Mouse (Mus musculus) bone marrow macrophage, adult 2 months (primary cell): ENCODE data around the gene Folr2. TPM values are rescaled to one million over a fixed set of nuclear protein-coding genes. Genes with fewer than 3 reads are reported as not detected.
A peak's percentile ranks its signal among the peaks of the same experiment; 100 is the strongest.

Source experiments
- H3K27ac ChIP-seq: 2 replicates; pipeline ENCODE4 v1.5.1; 2012; ENCODE audit warnings: low read depth, low read length; ENCODE audit not compliant: insufficient read depth
- H3K4me1 ChIP-seq: 2 replicates; pipeline ENCODE4 v1.6.1; 2012; ENCODE audit warnings: low read length; ENCODE audit not compliant: control insufficient read depth, insufficient read depth
- H3K4me3 ChIP-seq: 2 replicates; pipeline ENCODE4 v1.5.1; 2012; ENCODE audit warnings: mild to moderate bottlenecking, low read length, moderate library complexity; ENCODE audit not compliant: insufficient read depth
- CTCF ChIP-seq: IDR thresholded peaks from 2 replicates; pipeline ENCODE4 v1.5.1; 2012; ENCODE audit warnings: low read depth, mild to moderate bottlenecking, low read length, moderate library complexity
- POLR2A ChIP-seq: IDR thresholded peaks from 2 replicates; pipeline ENCODE4 v1.6.1; 2012; ENCODE audit warnings: mild to moderate bottlenecking, low read depth, low read length, borderline replicate concordance
- polyA plus RNA-seq: library from polyadenylated mRNA; stranded (reverse); fragments of >200 nt; gene quantifications from 2 replicates; pipeline ENCODE4 v1.2.4, GENCODE M21; 2012; ENCODE audit not compliant: missing spikeins, insufficient read depth, insufficient read length

Folr2 gene
- polyA plus RNA-seq, 1 experiment, result 471 TPM

GRCm38 (mm10) chr7:101837606-101838471 is 19.2 kb downstream of the Folr2 start, which contains the start of gene Inppl1:
Inppl1 (minus strand) TSS chr7:101838229.
- peak within 1 kb of the TSS; percentile 86 for H3K27ac ChIP-seq
- H3K4me1 ChIP-seq, result peaks cover 32% of the 10 kb centered on the region
- no peak for TF ChIP-seq POLR2A
- TF ChIP-seq CTCF, result no peak
- H3K4me3 ChIP-seq, result peak within 1 kb of the TSS; percentile 70

DNA sequence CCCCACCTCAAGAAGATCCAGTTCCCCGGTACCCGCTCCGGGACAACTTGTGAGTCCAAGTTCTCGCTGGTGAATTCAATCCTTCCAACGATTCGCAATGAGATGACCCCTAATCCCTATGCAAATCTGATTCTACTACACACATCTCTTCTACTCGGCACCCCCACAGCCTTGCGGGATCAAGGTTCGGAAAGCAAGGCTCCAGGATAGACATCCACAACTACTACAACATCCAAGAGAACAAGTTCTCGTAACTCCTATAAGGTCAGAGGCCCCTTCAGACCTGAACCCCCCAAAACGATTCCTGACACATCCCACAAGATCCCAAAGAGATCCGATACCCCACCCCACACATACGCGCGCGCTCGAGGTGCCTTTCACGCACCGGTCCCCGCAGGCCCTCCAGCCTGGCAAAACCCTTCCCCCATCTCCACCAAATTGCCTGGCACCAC is 19.8 kb downstream of the Folr2 start:
- H3K4me3 ChIP-seq, result peak overlapping the region; percentile 70
- H3K27ac ChIP-seq, result peak overlapping the region; percentile 86
- no peak for TF ChIP-seq POLR2A
- TF ChIP-seq CTCF, result no peak
- H3K4me1 ChIP-seq, result peaks cover 32% of the 10 kb centered on the region

- Histone ChIP-seq H3K4me3 (peak overlapping the region; percentile 70), H3K27ac (peak overlapping the region; percentile 86), H3K4me1 (peaks cover 32% of the 10 kb centered on the region)
- TF ChIP-seq POLR2A (no peak), CTCF (no peak)
These were observed 20.5 kb downstream of the Folr2 start for GRCm38 (mm10) chr7:101836271-101837153.

DNA sequence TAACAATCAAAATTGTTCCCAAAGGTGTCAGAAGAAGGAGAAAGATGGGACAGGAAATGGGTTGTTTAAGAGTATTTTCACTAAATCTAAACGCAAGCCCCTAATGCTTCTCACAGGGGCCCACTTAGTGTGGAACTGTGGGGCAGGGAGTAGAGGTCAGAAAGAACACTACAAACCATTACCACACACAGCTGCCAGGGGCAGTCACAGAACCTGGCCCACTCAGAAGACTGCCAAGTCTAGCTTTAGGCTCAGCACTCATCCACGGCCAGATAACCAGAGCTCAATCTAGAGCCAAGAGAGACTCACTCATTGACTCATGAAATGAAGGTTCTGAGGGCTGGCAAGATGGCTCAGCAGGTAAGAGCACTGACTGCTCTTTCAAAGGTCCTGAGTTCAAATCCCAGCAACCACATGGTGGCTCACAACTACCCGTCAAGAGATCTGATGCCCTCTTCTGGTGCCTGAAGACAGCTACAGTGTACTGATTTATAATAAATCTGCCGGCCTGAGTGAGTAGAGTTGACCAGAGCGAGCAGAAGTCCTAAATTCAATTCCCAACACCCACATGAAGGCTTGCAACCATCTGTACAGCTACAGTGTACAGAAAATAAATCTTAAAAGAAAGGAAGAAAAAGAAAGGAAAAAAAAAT is 21.4 kb downstream of the Folr2 start:
- TF ChIP-seq POLR2A (no peak), CTCF (peak; percentile 12; the same call in 1 of the 2 replicates)
- Histone ChIP-seq H3K27ac (peak overlapping the region; percentile 77), H3K4me3 (peak overlapping the region; percentile 70), H3K4me1 (peaks cover 32% of the 10 kb centered on the region)

- Histone ChIP-seq H3K27ac (no peak overlapping the region), H3K4me3 (peak overlapping the region; percentile 70; the same call in 1 of the 2 replicates), H3K4me1 (peaks cover 25% of the 10 kb centered on the region)
- TF ChIP-seq POLR2A (no peak), CTCF (no peak)
These were observed 22.1 kb downstream of the Folr2 start for GRCm38 (mm10) chr7:101834903-101835302.

GRCm38 (mm10) chr7:101833916-101834584 is 22.9 kb downstream of the Folr2 start:
- Histone ChIP-seq H3K4me1 (peaks cover 19% of the 10 kb centered on the region), H3K27ac (no peak overlapping the region), H3K4me3 (no peak overlapping the region)
- no peak for TF ChIP-seq POLR2A
- no peak for TF ChIP-seq CTCF

DNA sequence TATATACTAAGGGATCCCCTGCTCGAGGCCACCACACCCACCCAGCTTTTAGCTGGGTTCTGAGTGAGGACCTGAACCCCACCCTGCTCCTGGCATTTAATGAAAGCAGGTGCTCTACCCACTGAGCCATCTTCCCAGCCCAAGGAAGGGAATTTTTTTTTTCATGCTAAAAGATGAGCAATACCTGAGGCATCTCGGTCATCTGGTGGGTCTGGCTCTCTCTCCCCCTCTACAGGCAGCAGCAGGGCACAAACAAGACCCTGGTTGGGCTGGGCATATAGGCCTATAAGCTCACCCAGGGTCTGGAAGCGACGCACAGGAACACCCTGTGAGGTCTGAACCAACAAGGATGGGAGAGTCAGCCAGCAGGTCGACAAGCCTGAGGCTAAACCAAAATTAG is 23.6 kb downstream of the Folr2 start:
- H3K27ac ChIP-seq, result no peak overlapping the region
- TF ChIP-seq POLR2A, result no peak
- TF ChIP-seq CTCF, result no peak
- peaks cover 12% of the 10 kb centered on the region for H3K4me1 ChIP-seq
- H3K4me3 ChIP-seq, result no peak overlapping the region

DNA sequence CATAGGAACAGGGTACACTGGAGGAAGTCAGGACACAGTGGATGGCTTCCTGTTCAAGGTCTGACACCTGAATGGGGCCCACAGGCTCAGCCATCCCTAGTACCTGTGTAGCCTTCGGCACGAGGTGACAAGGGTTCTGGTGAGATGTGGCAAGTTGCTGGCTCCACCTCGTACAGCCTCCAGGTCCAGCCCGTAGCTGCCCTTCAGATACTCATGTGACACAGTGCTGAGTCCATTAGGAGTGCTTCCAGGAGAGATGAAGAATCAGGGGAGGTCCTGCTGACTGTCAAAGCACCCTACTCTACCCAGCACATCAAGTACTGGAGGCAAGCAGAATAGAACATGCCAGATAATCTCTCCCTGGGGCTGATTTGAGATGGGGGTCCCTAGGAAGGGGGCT is 24.6 kb downstream of the Folr2 start:
- Histone ChIP-seq H3K4me1 (peaks cover 11% of the 10 kb centered on the region), H3K4me3 (no peak overlapping the region), H3K27ac (no peak overlapping the region)
- TF ChIP-seq POLR2A, result no peak
- TF ChIP-seq CTCF, result no peak

DNA sequence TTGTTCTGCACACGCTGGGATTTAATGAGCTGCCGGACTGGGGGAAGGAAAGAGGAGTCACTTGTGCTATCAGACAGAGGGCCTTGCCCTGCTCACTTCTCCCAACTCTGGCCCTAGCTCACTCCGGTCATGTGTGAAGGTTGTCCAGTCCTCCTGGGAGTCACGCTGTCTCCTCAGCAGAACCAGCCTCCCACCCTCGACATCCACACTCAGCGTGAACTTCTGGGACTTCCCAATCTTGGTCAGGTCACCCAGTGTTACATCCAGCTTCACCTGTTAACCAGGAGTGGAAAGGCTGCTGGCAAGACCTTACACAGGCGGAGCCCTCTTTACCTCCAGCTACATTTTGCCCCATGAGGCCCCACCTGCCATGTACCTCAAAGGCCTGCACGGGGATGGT is 25.6 kb downstream of the Folr2 start:
- Histone ChIP-seq H3K4me1 (peaks cover 11% of the 10 kb centered on the region), H3K4me3 (no peak overlapping the region), H3K27ac (no peak overlapping the region)
- TF ChIP-seq POLR2A (no peak), CTCF (no peak)
